Mouse (Mus musculus): Measurements from ENCODE around the gene Stim2.

DNA sequence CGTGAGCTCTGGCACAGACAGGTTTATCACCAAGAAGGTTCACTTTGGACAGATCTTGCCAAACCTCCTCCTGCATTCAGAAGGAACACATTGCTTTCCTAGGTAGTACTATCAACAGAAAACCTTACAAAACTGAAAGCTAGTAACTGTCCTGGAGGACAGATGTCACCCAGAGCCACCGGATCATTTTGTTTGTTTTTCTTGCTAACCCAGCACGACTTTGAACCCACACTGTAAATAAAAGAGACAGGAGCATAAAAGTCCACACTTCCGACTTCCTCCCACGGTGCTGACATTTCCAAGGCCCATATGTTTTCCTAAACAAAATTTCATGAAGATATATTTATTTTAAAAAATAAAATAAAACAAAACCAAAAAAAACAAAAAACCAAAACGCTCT is 41.0 kb upstream of the Stim2 start:
- TF ChIP-seq POLR2A (IDR thresholded peaks at IDR 0.05; ENCODE audit: low read depth, low read length): no peak
- TF ChIP-seq CTCF (IDR thresholded peaks at IDR 0.05; ENCODE audit: borderline replicate concordance, insufficient read depth, low read length): no peak
